ENCODE assay signal across 18 mouse cellular contexts in genomic region chr6:50753151-50753550, GRCm38 (mm10).
"Had no signal": no experiment of that assay in that cellular context is flagged by ENCODE, and none has a peak within 500 bp of the region (broad histone marks: within the 10 kb centered on the region; RNA-seq: fewer than 3 reads in every experiment).

No protein-coding gene starts in this region.

- H3K27ac ChIP-seq: limb, embryonic 12.5 days; limb, embryonic 15.5 days; liver, embryonic 14.5 days; midbrain, embryonic 10.5 days; midbrain, embryonic 13.5 days; stomach, postnatal 0 days had no signal

- H3K4me1 ChIP-seq: limb, embryonic 12.5 days; limb, embryonic 15.5 days; megakaryocyte, embryonic 14.5 days; midbrain, embryonic 13.5 days had no signal

- H3K9me3 ChIP-seq: limb, embryonic 12.5 days; limb, embryonic 15.5 days; megakaryocyte, embryonic 14.5 days; midbrain, embryonic 10.5 days; midbrain, embryonic 13.5 days had no signal

- H3K36me3 ChIP-seq: limb, embryonic 12.5 days; limb, embryonic 15.5 days; midbrain, embryonic 10.5 days; midbrain, embryonic 13.5 days had no signal

- H3K27me3 ChIP-seq: megakaryocyte, embryonic 14.5 days; midbrain, embryonic 13.5 days had no signal

- H3K4me3 ChIP-seq: limb, embryonic 12.5 days; limb, embryonic 15.5 days; megakaryocyte, embryonic 14.5 days; midbrain, embryonic 10.5 days; midbrain, embryonic 13.5 days had no signal

- ATAC-seq: liver, postnatal 0 days; midbrain, embryonic 13.5 days had no signal

- DNase-seq: kidney, adult 9 months; kidney, postnatal 14 days; kidney, postnatal 4 days; left cerebral cortex, postnatal 4 days; liver, postnatal 0 days; lung, embryonic 14.5 days; lung, postnatal 14 days; thymus, adult 2 months; thymus, postnatal 14 days; thymus, postnatal 4 days had no signal

- H3K9ac ChIP-seq: limb, embryonic 12.5 days; limb, embryonic 15.5 days; liver, embryonic 14.5 days; liver, postnatal 0 days; lung, embryonic 14.5 days; midbrain, embryonic 13.5 days had no signal

- H3K4me2 ChIP-seq: limb, embryonic 12.5 days; limb, embryonic 15.5 days; liver, embryonic 11.5 days; lung, embryonic 14.5 days; midbrain, embryonic 13.5 days had no signal
